Mouse (Mus musculus) liver, embryonic 14.5 days (tissue): ENCODE measurements around the gene Nr4a2. TPM values are rescaled to one million over a fixed set of nuclear protein-coding genes. Genes with fewer than 3 reads are reported as not detected.
A peak's percentile ranks its signal among the peaks of the same experiment; 100 is the strongest.

ENCODE experiments used
- ATAC-seq: fragments of 200-750 bp; cut with Nextera tagmentation; 2 replicates; pipeline ENCODE4 v1.8.0; 2017; ENCODE audit warnings: moderate number of reproducible peaks, mild to moderate bottlenecking, moderate library complexity; ENCODE audit not compliant: insufficient read depth
- DNase-seq, 3 experiments: peaks; one replicate each; pipeline ENCODE4 v3.0.0-alpha.2; 2012 to 2013; ENCODE audit warnings: low read depth in 3 of 3, low spot score in 3 of 3
- H3K27ac ChIP-seq: fragments of 300-500 bp; sonication (generic); 2 replicates; pipeline ENCODE4 v1.5.1; 2014; ENCODE audit warnings: moderate library complexity, mild to moderate bottlenecking, control low read depth, inconsistent platforms
- H3K27me3 ChIP-seq: fragments of 300-500 bp; sonication (generic); 2 replicates; pipeline ENCODE4 v1.6.1; 2014; ENCODE audit warnings: mild to moderate bottlenecking, low read length, moderate library complexity; ENCODE audit not compliant: control insufficient read depth, insufficient read depth
- H3K36me3 ChIP-seq: fragments of 300-500 bp; sonication (generic); replicated peaks from 2 replicates; pipeline ENCODE4 v1.6.1; 2014; ENCODE audit warnings: low read depth; ENCODE audit not compliant: control insufficient read depth, insufficient read depth
- H3K4me1 ChIP-seq, 2 experiments: fragments of 200-500 bp in 1 of 2; fragments of 300-500 bp in 1 of 2; sonication (generic) in 1 of 2; replicated peaks; 2 replicates each; pipeline ENCODE4 v1.6.1; 2012 to 2014; ENCODE audit warnings: antibody characterized with exemption in 1 of 2, inconsistent platforms in 1 of 2, low read length in 1 of 2; ENCODE audit not compliant: control insufficient read depth in 2 of 2, insufficient read depth in 2 of 2
- H3K4me2 ChIP-seq: fragments of 300-500 bp; sonication (generic); 2 replicates; pipeline ENCODE4 v1.6.1; 2014; ENCODE audit warnings: low read depth, mild to moderate bottlenecking, control low read depth, moderate library complexity
- H3K4me3 ChIP-seq, 2 experiments: fragments of 200-500 bp in 1 of 2; fragments of 300-500 bp in 1 of 2; sonication (generic) in 1 of 2; 2 replicates each; pipeline ENCODE4 v1.5.1; 2012 to 2014; ENCODE audit warnings: low read depth in 2 of 2, low read length in 2 of 2, mild to moderate bottlenecking in 2 of 2, control low read depth in 1 of 2, inconsistent platforms in 1 of 2, moderate library complexity in 1 of 2; ENCODE audit not compliant: insufficient read depth in 1 of 2
- H3K9ac ChIP-seq: fragments of 300-500 bp; sonication (generic); replicated peaks from 2 replicates; pipeline ENCODE4 v1.6.1; 2014; ENCODE audit warnings: mild to moderate bottlenecking, control low read depth, moderate library complexity
- H3K9me3 ChIP-seq: fragments of 300-500 bp; sonication (generic); 2 replicates; pipeline ENCODE4 v1.6.1; 2016; ENCODE audit warnings: low read length, mixed read lengths; ENCODE audit not compliant: control insufficient read depth
- CTCF ChIP-seq: IDR thresholded peaks from 2 replicates; pipeline ENCODE4 v1.5.1; 2016; ENCODE audit warnings: antibody characterized with exemption, low read depth, control low read depth
- EP300 ChIP-seq: IDR thresholded peaks from 2 replicates; pipeline ENCODE4 v1.6.1; 2016; ENCODE audit warnings: antibody characterized with exemption, low read depth
- WGBS: fragments of 180-500 bp; shearing (Covaris S2); extraction: QIAGEN DNeasy Blood & Tissue Kit; methylation state at CpG from one replicate; pipeline ENCODE4 v1.1.7; 2014; ENCODE audit not compliant: insufficient replicate concordance; 5-methylcytosine and 5-hydroxymethylcytosine counted together
- polyA plus RNA-seq, 2 experiments: library from polyadenylated mRNA; depleted of rRNA in 1 of 2; stranded (reverse) in 1 of 2; unstranded in 1 of 2; fragments of >200 nt; fragmentation: Nextera tagmentation in 1 of 2; extraction: Ambion mirVana in 1 of 2; gene quantifications; 2 replicates each; pipeline versions ENCODE4 v1.2.1 to v1.2.3; 2012 to 2014

The Nr4a2 gene
- polyA plus RNA-seq, 2 experiments: 0.22 to 0.28 TPM

DNA sequence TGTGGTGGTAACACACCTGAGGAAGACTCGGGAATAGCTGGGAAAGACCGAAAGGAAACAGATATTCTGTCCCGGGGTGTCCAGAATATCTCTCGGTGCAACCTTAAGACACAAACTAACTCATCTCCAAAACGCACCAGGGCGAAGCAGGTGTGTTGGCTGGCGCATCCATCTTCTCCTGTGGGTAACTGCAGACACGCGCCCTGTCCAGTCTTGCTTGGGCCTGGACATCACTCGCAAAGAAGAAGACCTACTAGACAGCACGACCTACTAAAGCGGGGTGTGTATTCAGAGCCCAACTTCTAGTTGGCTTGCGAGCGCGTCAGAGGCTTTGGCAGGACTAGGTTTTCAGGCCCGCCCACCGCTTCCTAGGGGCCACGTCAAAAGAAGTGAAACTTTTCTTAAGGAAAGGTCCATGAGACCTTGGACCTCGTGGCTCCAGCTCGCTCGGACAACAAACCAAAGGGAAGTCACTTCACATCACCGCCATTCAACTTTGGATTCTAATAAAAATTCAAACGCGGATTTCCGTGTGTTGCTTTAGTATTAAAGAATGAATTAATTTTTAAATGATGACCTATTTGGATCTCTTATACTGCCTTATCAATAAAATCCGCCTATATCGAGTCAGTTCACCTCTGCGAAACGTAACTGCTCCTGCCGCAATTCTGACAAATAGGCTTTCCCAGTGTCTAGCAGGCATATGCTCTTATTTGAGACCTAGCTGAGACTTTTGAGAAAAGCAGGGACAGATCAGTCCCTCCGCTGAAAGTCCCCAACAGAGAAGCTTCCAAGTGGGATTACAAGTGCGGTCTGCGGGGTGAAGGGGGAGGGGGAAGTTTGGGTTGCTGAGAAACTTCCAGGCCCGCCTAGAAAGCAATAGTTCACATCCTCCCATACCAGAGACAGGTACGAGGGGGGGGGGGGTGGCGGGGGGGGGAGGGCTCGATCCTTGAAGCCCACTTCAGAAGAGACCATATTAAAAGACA lies 20.7 kb downstream of the Nr4a2 start:
- H3K4me1 ChIP-seq: no peaks in the 10 kb centered on the region
- H3K4me2 ChIP-seq: peak overlapping the region; percentile 20; the same call in 1 of the 2 replicates
- TF ChIP-seq CTCF (no peak), EP300 (no peak)
- peaks cover 78% of the 10 kb centered on the region for H3K27me3 ChIP-seq
- no peak overlapping the region for H3K27ac ChIP-seq
- 3% methylated on average over 37 of the region's 37 CpGs for WGBS
- H3K9ac ChIP-seq: no peak overlapping the region
- H3K36me3 ChIP-seq: no peaks in the 10 kb centered on the region
- no peaks in the 10 kb centered on the region for H3K9me3 ChIP-seq
- DNase-seq (no peak), ATAC-seq (no peak)
- H3K4me3 ChIP-seq: peak overlapping the region in 1 of 2 experiments; percentile 16; a peak in 1 of 4 replicates

GRCm38 (mm10) chr2:57102091-57102855 lies 21.5 kb downstream of the Nr4a2 start:
- Histone ChIP-seq H3K9ac (no peak overlapping the region), H3K27me3 (peaks cover 71% of the 10 kb centered on the region), H3K27ac (no peak overlapping the region), H3K4me1 (no peaks in the 10 kb centered on the region), H3K4me3 (peak overlapping the region in 1 of 2 experiments; percentile 16; a peak in 1 of 4 replicates), H3K4me2 (peak overlapping the region; percentile 20; the same call in 1 of the 2 replicates), H3K36me3 (no peaks in the 10 kb centered on the region), H3K9me3 (no peaks in the 10 kb centered on the region)
- DNase-seq (no peak), ATAC-seq (no peak)
- WGBS: 2% methylated on average over 50 of the region's 51 CpGs
- TF ChIP-seq EP300: no peak
- TF ChIP-seq CTCF: no peak

- no peak overlapping the region for H3K4me2 ChIP-seq
- H3K36me3 ChIP-seq: no peaks in the 10 kb centered on the region
- WGBS: 55% methylated on average over 3 of the region's 3 CpGs
- no peaks in the 10 kb centered on the region for H3K9me3 ChIP-seq
- TF ChIP-seq EP300: no peak
- no peak for DNase-seq
- H3K27ac ChIP-seq: no peak overlapping the region
- H3K9ac ChIP-seq: no peak overlapping the region
- H3K4me1 ChIP-seq: no peaks in the 10 kb centered on the region
- H3K27me3 ChIP-seq: peaks cover 53% of the 10 kb centered on the region
- no peak overlapping the region for H3K4me3 ChIP-seq
- ATAC-seq: no peak
Measured at GRCm38 (mm10) chr2:57100241-57100640, 23.6 kb downstream of the Nr4a2 start.

GRCm38 (mm10) chr2:57072452-57072851 lies 51.4 kb downstream of the Nr4a2 start:
- Histone ChIP-seq H3K27ac (no peak overlapping the region), H3K4me1 (no peaks in the 10 kb centered on the region), H3K27me3 (no peaks in the 10 kb centered on the region), H3K4me3 (no peak overlapping the region), H3K4me2 (no peak overlapping the region), H3K9me3 (no peaks in the 10 kb centered on the region), H3K36me3 (no peaks in the 10 kb centered on the region), H3K9ac (no peak overlapping the region)
- DNase-seq (no peak), ATAC-seq (no peak)
- TF ChIP-seq CTCF (no peak), EP300 (no peak)
- WGBS: 55% methylated on average over 9 of the region's 9 CpGs

DNA sequence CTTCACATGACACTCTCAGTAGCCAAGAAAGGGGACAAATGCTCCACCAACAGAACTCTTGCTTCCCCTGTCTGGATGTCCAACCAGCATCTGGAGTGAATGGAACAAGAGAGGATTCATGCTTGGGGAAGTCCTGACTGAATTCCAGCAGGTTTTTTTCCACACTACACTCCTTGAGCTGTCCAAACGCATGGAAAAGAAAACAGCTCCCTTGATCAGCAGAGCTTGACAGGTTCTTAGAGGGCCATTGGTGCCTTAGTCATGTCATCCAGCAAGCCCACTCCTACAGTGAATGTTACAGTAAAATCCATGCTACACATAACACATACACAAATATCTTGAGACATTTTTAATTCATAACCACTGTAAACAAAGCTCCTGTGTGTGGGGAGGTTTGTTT lies 60.3 kb downstream of the Nr4a2 start:
- DNase-seq (no peak), ATAC-seq (no peak)
- H3K4me3 ChIP-seq: no peak overlapping the region
- no peaks in the 10 kb centered on the region for H3K9me3 ChIP-seq
- TF ChIP-seq EP300: no peak
- TF ChIP-seq CTCF: no peak
- 66% methylated on average over 1 of the region's 1 CpGs for WGBS
- no peak overlapping the region for H3K4me2 ChIP-seq
- H3K36me3 ChIP-seq: no peaks in the 10 kb centered on the region
- H3K27ac ChIP-seq: no peak overlapping the region
- no peaks in the 10 kb centered on the region for H3K4me1 ChIP-seq
- H3K9ac ChIP-seq: no peak overlapping the region
- no peaks in the 10 kb centered on the region for H3K27me3 ChIP-seq

Other genes starting within 250 kb of the Nr4a2 start
- gene Gpd2, start 113.6 kb upstream of the Nr4a2 start, polyA plus RNA-seq (2012; rRNA removed): 1.5 and 2.1 TPM in 2 replicates
- gene Gpd2, start 113.6 kb upstream of the Nr4a2 start, polyA plus RNA-seq (2014; fragmentation: Nextera tagmentation; extraction: Ambion mirVana): 4.7 and 5.9 TPM in 2 replicates